Mouse (Mus musculus) MEL (cell line): Measurements from ENCODE around the gene Nob1.

Experiments
- MAZ ChIP-seq: IDR thresholded peaks from 2 replicates; pipeline ENCODE4 v1.6.1; 2012; ENCODE audit warnings: low read depth, mild to moderate bottlenecking, inconsistent platforms, low read length, improper control_type of control experiment
- RAD21 ChIP-seq: IDR thresholded peaks from 2 replicates; pipeline ENCODE4 v1.6.1; 2011; ENCODE audit warnings: mild to moderate bottlenecking, low read depth, low read length, improper control_type of control experiment

- TF ChIP-seq MAZ (no peak), RAD21 (no peak)
Observed at GRCm38 (mm10) chr8:107444626-107445025, 19.8 kb upstream of the Nob1 start.
